8 mouse cellular contexts compared by ENCODE assay signal in genomic region chr5:65561125-65561893, GRCm38 (mm10). TPM values are rescaled to one million over a fixed set of nuclear protein-coding genes. Genes with fewer than 3 reads are reported as not detected.
DNase-seq lines count a peak whose midpoint lies in the region; ATAC-seq lines count a peak whose summit lies in the region.

No protein-coding gene starts in this region.

- no peak overlapping the region for H3K4me3 ChIP-seq in midbrain, embryonic 11.5 days (ENCODE audit: low read depth, low read length)
- H3K4me3 ChIP-seq in midbrain, embryonic 15.5 days: no peak overlapping the region
- H3K4me3 ChIP-seq in hindbrain, embryonic 11.5 days (ENCODE audit: low read depth, low read length): no peak overlapping the region

- no peak overlapping the region for H3K9ac ChIP-seq in midbrain, embryonic 11.5 days (ENCODE audit: low read length)
- H3K9ac ChIP-seq in midbrain, embryonic 15.5 days: no peak overlapping the region
- H3K9ac ChIP-seq in hindbrain, embryonic 11.5 days (ENCODE audit: low read depth, low read length): no peak overlapping the region

- no peaks in the 10 kb centered on the region for H3K9me3 ChIP-seq in midbrain, embryonic 11.5 days (ENCODE audit: control insufficient read depth, low read length)
- H3K9me3 ChIP-seq in midbrain, embryonic 15.5 days: no peaks in the 10 kb centered on the region
- no peaks in the 10 kb centered on the region for H3K9me3 ChIP-seq in hindbrain, embryonic 11.5 days (ENCODE audit: control insufficient read depth, low read length)

- H3K4me1 ChIP-seq in midbrain, embryonic 11.5 days (ENCODE audit: control insufficient read depth, insufficient read depth, low read length): peaks cover 7% of the 10 kb centered on the region
- H3K4me1 ChIP-seq in midbrain, embryonic 15.5 days: 0 out of 2 replicates have a peak, but pooled peaks cover 4% of the 10 kb centered on the region
- H3K4me1 ChIP-seq in hindbrain, embryonic 11.5 days (replicated peaks; ENCODE audit: control insufficient read depth, insufficient read depth, low read length): no peaks in the 10 kb centered on the region

- WGBS in midbrain, embryonic 11.5 days: 35% methylated on average over 18 of the region's 20 CpGs
- 35% methylated on average over 20 of the region's 20 CpGs for WGBS in midbrain, embryonic 15.5 days
- 21% methylated on average over 20 of the region's 20 CpGs for WGBS in hindbrain, embryonic 11.5 days

- no peaks in the 10 kb centered on the region for H3K36me3 ChIP-seq in midbrain, embryonic 11.5 days (ENCODE audit: control insufficient read depth, insufficient read depth, low read length)
- H3K36me3 ChIP-seq in midbrain, embryonic 15.5 days (replicated peaks): no peaks in the 10 kb centered on the region
- H3K36me3 ChIP-seq in hindbrain, embryonic 11.5 days (ENCODE audit: control insufficient read depth, insufficient read depth, low read length): no peaks in the 10 kb centered on the region

- peak; percentile 38 for ATAC-seq in frontal cortex, adult (ENCODE audit: low TSS enrichment)
- ATAC-seq in midbrain, embryonic 11.5 days (ENCODE audit: low FRiP score): 0 out of 2 replicates have a peak, but pooled peaks have one; percentile 24
- no peak for ATAC-seq in midbrain, embryonic 15.5 days (replicated peaks)
- ATAC-seq in hindbrain, embryonic 11.5 days (ENCODE audit: low FRiP score): 0 out of 2 replicates have a peak, but pooled peaks have one; percentile 45
- ATAC-seq in neutrophil, adult 5-6 weeks (ENCODE audit: extremely low read depth, insufficient number of reproducible peaks, low FRiP score, poor library complexity, severe bottlenecking): 0 out of 2 replicates have a peak, but pooled peaks have one; percentile 9

- no peak overlapping the region for H3K4me2 ChIP-seq in midbrain, embryonic 11.5 days
- no peak overlapping the region for H3K4me2 ChIP-seq in midbrain, embryonic 15.5 days
- H3K4me2 ChIP-seq in hindbrain, embryonic 11.5 days (replicated peaks; ENCODE audit: low read depth, low read length): no peak overlapping the region

- no peak overlapping the region for H3K27ac ChIP-seq in midbrain, embryonic 11.5 days (ENCODE audit: low read depth, low read length)
- no peak overlapping the region for H3K27ac ChIP-seq in midbrain, embryonic 15.5 days
- H3K27ac ChIP-seq in hindbrain, embryonic 11.5 days (ENCODE audit: low read depth, low read length): no peak overlapping the region

- H3K27me3 ChIP-seq in midbrain, embryonic 11.5 days (ENCODE audit: control insufficient read depth, insufficient read depth, low read length): no peaks in the 10 kb centered on the region
- no peaks in the 10 kb centered on the region for H3K27me3 ChIP-seq in midbrain, embryonic 15.5 days (replicated peaks)
- H3K27me3 ChIP-seq in hindbrain, embryonic 11.5 days (ENCODE audit: control insufficient read depth, insufficient read depth, low read length): no peaks in the 10 kb centered on the region

- no peak for DNase-seq in frontal cortex, postnatal 25 days (ENCODE audit: low spot score in 2 of 2)
- DNase-seq in midbrain, embryonic 11.5 days (ENCODE audit: low spot score, missing footprints): no peak
- DNase-seq in hindbrain, embryonic 11.5 days (ENCODE audit: low spot score): peak; percentile 40
- DNase-seq in adrenal gland, adult 8-10 months: no peak
- no peak for DNase-seq in Muller cell, postnatal 12 days (ENCODE audit: inconsistent ontology term)

RNA-seq across cellular contexts. Expression of gene Ube2k, which starts 24.3 kb away (rescaled TPM):
- 143 and 148 TPM in 2 replicates for polyA plus RNA-seq in midbrain, embryonic 11.5 days (2014; fragmentation: Nextera tagmentation; extraction: Ambion mirVana)
- polyA plus RNA-seq in midbrain, embryonic 15.5 days (2015; fragmentation: Nextera tagmentation; extraction: Ambion mirVana): 190 and 191 TPM in 2 replicates
- 147 and 172 TPM in 2 replicates for polyA plus RNA-seq in hindbrain, embryonic 11.5 days (2014; fragmentation: Nextera tagmentation; extraction: Ambion mirVana)
- total RNA-seq in neutrophil, adult 5-6 weeks (2017): 42.8 and 43.2 TPM in 2 replicates
- total RNA-seq in adrenal gland, adult 8-10 months (2022): 10 to 100 TPM; 65.6 to 84.9 (median 75.1) TPM

RNA-seq across cellular contexts. Expression of gene Smim14, which starts 24.3 kb away (rescaled TPM):
- 82.9 and 85.1 TPM in 2 replicates for polyA plus RNA-seq in midbrain, embryonic 11.5 days (2014; fragmentation: Nextera tagmentation; extraction: Ambion mirVana)
- 174 and 193 TPM in 2 replicates for polyA plus RNA-seq in midbrain, embryonic 15.5 days (2015; fragmentation: Nextera tagmentation; extraction: Ambion mirVana)
- polyA plus RNA-seq in hindbrain, embryonic 11.5 days (2014; fragmentation: Nextera tagmentation; extraction: Ambion mirVana): 109 and 111 TPM in 2 replicates
- 293 and 297 TPM in 2 replicates for total RNA-seq in neutrophil, adult 5-6 weeks (2017)
- total RNA-seq in adrenal gland, adult 8-10 months (2022): 100 to 1,000 TPM; 187 to 201 (median 193) TPM
